Mouse (Mus musculus): ENCODE data around the gene Parn. TPM values are rescaled to one million over a fixed set of nuclear protein-coding genes. Genes with fewer than 3 reads are reported as not detected.
"Not testable (repeated sequence)": the region's sequence is repeated elsewhere in the genome, so short reads cannot be mapped to it uniquely, and the experiment has no call there.

Parn gene
- 10 to 100 TPM; 27.7 to 30.8 TPM for total RNA-seq (2021)
- long read RNA-seq, experiment 1, transcript Parn-201 (24 exons, 2,906 nt) = major isoform, 21 of 34 reads
- long read RNA-seq, experiment 1, partial matches to known transcripts = 4 of 34 reads
- long read RNA-seq, experiment 1, other reads (novel, unspliced or antisense) = 9 of 34 reads
- long read RNA-seq, experiment 2, transcript Parn-201 (24 exons, 2,906 nt) = major isoform, 26 of 53 reads
- long read RNA-seq, experiment 2, partial matches to known transcripts = 8 of 53 reads
- long read RNA-seq, experiment 2, other reads (novel, unspliced or antisense) = 19 of 53 reads

GRCm38 (mm10) chr16:13667878-13668343 is at the start of gene Parn:
Gene Parn (minus strand): TSS chr16:13668170.
- peak; percentile 90 to 95 for DNase-seq (ENCODE audit: low spot score in 2 of 2)

- DNase-seq (ENCODE audit: low spot score in 2 of 2) = no peak
Measured at GRCm38 (mm10) chr16:13716821-13717553, 49.0 kb upstream of the Parn start.

GRCm38 (mm10) chr16:13714910-13715309 is 46.9 kb upstream of the Parn start:
- no peak for DNase-seq (ENCODE audit: low spot score in 2 of 2)

- no peak for DNase-seq (ENCODE audit: low spot score in 2 of 2)
Measured at GRCm38 (mm10) chr16:13704676-13705075, 36.7 kb upstream of the Parn start.

- no peak for DNase-seq (ENCODE audit: low spot score in 2 of 2)
Measured at GRCm38 (mm10) chr16:13702184-13702583, 34.2 kb upstream of the Parn start.

DNA sequence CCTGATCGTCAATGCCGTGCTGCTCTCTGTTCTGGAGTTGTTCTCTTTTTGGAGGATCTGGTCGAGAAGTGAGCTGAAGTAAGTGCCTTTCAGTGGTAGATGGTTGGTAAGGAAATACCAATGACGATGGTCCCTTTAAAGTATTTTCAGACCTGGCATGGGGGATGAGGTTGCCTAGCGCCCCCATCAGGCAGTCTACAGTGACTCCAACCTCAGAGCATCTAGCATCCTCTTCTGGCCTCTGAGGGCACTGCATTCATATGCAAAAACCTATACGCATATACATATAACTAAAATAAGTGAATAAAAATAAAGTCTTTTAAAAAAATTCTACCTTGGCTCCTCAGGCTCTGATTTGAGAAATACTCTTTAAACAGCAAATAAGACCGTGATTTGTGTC is 31.0 kb upstream of the Parn start:
- DNase-seq (ENCODE audit: low spot score in 2 of 2) = no peak

GRCm38 (mm10) chr16:13678601-13679319 is 10.8 kb upstream of the Parn start:
- no peak for DNase-seq (ENCODE audit: low spot score in 2 of 2)

- no peak for DNase-seq (ENCODE audit: low spot score in 2 of 2)
Measured at GRCm38 (mm10) chr16:13674511-13674910, 6.5 kb upstream of the Parn start.

GRCm38 (mm10) chr16:13673114-13673513 is 5.1 kb upstream of the Parn start:
- no peak for DNase-seq (ENCODE audit: low spot score in 2 of 2)

GRCm38 (mm10) chr16:13672386-13672898 is 4.5 kb upstream of the Parn start:
- DNase-seq (ENCODE audit: low spot score in 2 of 2) = peak; percentile 28 to 39

GRCm38 (mm10) chr16:13671685-13672385 is 3.9 kb upstream of the Parn start, which contains the start of the genes Bfar and 3110001I22Rik:
Gene Bfar (plus strand): TSS chr16:13671858.
Gene 3110001I22Rik (plus strand): TSS chr16:13671929.
- peak; percentile 83 to 93 for DNase-seq (ENCODE audit: low spot score in 2 of 2)

DNA sequence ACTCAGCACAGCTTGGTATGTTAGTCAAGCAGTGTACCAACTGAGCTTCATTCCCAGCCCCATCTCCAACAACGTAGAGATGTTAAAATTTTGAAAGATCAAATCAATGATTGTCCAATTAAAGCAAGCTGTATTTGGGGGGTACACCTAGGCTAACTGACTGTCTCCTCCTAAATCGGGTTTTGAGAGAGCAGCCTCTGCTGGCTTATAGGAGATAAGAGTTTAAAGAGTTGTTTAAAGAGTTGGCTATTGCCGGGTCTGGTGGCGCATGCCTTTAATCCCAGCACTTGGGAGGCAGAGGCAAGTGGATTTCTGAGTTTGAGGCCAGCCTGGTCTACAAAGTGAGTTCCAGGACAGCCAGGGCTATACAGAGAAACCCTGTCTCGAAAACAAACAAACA is 2.9 kb upstream of the Parn start:
- not testable (repeated sequence) for DNase-seq (ENCODE audit: low spot score in 2 of 2)

DNA sequence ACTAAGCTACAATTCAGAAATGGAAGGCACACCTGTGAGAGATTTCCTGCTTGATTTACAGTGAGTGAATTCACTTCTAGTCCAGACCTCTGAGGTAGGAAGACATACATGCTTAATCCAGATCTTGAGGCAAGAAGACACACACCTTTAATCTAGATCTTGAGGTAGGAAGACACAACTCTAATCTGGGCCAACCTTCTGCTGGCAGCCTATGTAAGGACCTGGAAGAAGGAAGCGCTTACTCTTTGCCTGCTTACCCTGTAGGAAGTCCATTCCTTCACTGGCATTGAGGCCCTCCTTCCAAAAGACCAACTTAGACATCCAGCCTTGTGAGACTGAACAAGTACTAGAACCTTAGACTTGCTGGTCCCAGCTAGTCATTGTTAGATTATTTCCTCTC is 1.3 kb upstream of the Parn start:
- DNase-seq (ENCODE audit: low spot score in 2 of 2) = no peak

- DNase-seq (ENCODE audit: low spot score in 2 of 2) = no peak
Measured at GRCm38 (mm10) chr16:13668402-13669108, 585 bp upstream of the Parn start.

DNA sequence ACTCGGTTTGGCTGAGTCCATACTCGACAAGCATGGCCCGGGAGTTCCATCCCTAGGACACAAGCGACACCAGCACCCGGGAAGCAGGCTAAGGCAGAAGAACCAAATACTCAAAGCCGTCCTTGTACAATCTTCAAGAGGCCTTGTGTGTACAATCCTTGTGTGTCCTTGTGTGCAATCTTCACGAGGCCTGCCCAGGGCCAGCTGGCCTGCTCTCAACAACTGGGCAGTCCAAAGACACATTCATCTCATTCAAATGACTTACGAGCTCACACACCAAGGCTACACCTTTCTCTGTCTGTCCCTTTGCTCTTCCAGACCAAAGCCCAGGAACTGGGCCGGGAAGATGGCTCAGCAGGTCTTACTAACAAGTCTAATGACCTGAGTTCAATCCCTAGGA is 7.2 kb downstream of the Parn start:
- DNase-seq (ENCODE audit: low spot score in 2 of 2) = no peak

- no peak for DNase-seq (ENCODE audit: low spot score in 2 of 2)
Measured at GRCm38 (mm10) chr16:13658886-13659285, 9.1 kb downstream of the Parn start.

DNA sequence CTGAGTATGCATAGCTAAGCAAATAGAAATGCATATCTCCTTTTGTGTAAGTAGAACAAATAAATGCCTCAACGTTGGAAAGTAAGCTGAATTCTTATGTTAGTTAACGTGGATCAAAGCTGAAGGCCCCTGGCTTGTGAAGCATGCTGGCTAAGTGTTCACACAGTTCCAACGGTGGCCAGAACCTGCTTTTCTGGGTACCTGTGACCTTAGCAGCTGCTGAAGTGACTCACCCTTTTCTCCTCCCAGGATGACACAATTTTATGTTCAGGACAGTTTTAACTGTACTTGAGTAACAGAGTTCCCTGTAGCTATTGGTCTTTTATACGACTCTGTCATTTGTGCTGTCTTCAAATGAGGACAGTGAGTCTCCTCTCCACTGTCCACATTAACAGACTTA is 22.0 kb downstream of the Parn start:
- no peak for DNase-seq (ENCODE audit: low spot score in 2 of 2)

DNA sequence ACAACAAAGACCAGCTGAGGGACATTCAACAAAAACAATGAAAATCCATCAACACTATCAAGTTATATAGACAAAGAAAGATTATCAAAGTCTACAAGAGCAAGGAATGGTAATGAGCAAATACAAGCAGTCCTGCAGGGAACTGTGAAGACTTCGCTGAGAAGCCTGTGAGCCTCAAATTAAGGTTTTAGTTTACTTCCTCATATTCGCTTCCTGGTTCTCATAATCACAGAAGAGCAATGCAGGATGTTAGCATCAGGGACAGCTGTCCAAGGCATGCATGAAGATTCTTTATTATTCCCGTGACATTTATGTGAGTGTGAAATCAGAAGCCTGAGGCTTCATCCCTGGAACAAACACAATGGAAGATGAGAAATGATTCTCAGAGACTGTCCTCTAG is 23.5 kb downstream of the Parn start:
- no peak for DNase-seq (ENCODE audit: low spot score in 2 of 2)

DNA sequence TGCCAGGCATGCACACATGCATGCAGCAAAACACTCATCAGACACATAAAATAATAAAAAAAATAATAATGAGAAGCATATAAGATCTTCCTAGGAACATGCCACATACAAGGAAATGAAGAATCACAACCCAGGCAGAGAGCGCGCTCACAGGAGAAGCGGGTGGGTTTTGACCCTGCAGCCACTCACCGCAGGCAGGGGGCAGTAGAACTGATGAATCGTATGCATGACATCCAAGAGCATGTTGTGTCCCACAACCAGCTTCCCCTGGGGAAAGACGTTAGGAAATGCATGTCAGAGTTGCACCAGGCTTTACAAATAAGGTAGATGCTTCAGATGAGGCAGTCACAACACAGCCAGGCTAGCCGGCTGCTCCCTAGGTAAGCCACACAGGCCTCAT is 27.9 kb downstream of the Parn start:
- no peak for DNase-seq (ENCODE audit: low spot score in 2 of 2)

DNA sequence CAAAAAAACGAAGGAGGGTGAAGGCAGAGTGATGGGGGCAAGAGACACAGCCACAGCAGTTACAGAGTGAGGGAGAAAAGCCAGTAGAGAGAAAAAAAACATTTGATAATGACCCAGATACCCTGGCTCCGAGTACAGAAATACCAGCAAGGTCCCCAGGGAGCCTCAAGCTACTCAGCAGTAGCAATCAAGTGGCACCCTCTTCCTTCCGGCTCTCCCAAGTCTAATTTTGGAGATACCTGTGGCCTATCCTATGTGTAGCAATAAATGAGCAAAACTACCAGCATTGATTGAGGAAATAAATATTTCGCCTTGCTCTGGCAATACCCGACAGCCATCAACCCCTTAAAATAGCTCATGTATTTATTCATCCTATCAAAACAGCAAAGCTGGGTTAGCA is 28.5 kb downstream of the Parn start:
- no peak for DNase-seq (ENCODE audit: low spot score in 2 of 2)
